Mouse (Mus musculus): ENCODE data around the gene Slc1a2. TPM values are rescaled to one million over a fixed set of nuclear protein-coding genes. Genes with fewer than 3 reads are reported as not detected.
A peak's percentile ranks its signal among the peaks of the same experiment; 100 is the strongest.

The Slc1a2 gene
- total and polyA plus RNA-seq, 3 experiments: 1.3 to 1.6 (median 1.3) TPM

DNA sequence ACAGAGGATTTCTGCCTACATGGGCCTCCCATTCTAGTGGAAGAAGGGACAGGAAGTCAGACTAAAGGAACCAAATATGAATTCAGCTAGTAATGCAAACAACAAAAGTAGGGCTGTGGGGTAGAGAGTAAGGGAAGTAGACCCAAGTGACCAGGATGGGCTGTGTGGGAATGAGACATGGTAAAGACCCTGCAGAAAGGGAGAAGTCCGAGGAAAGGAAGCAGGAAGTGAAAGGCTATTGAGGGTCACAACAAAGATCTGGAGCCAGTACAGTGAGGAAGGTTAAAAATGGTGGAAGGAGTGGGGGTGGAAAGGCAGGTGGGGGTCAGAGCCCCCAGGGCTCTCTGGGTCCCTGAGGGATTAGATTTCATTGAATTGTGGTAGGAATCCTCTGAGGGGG, 93.4 kb downstream of the Slc1a2 start:
- H3K79me2 ChIP-seq (replicated peaks; ENCODE audit: control insufficient read depth, extremely low read depth, insufficient read depth, poor library complexity, severe bottlenecking): no peaks in the 10 kb centered on the region
- peaks cover 36 to 69% of the 10 kb centered on the region in 2 experiments for H3K4me1 ChIP-seq (ENCODE audit: control insufficient read depth in 1 of 2, insufficient read depth in 2 of 2)
- H3K9me3 ChIP-seq (replicated peaks; ENCODE audit: low read length): no peaks in the 10 kb centered on the region
- in situ Hi-C loops (cut with MboI; ENCODE audit: low pct_ligation_motif_present, low pct_unique_long_range_greater_than_20kb, low sequenced_read_pairs) (no loop called here), dilution Hi-C loops (cut with MboI; ENCODE audit: extremely low pct_ligation_motif_present, extremely low pct_unique_long_range_greater_than_20kb, low sequenced_read_pairs) (no loop called here)
- no peak for DNase-seq (ENCODE audit: extremely low read depth)
- H3K27me3 ChIP-seq (replicated peaks): no peaks in the 10 kb centered on the region
- no peaks in the 10 kb centered on the region for H3K36me3 ChIP-seq (replicated peaks in 1 of 2; ENCODE audit: control insufficient read depth in 1 of 2, insufficient read depth in 1 of 2, low read length in 1 of 2)
- H3K4me3 ChIP-seq (replicated peaks in 1 of 3; ENCODE audit: low read depth in 2 of 3, low read length in 2 of 3, poor library complexity in 1 of 3): no peak overlapping the region
- no peak overlapping the region for H3K4me2 ChIP-seq (ENCODE audit: insufficient read depth, low read depth, poor library complexity, severe bottlenecking)
- no peak overlapping the region for H3K9ac ChIP-seq (ENCODE audit: insufficient read depth, low read depth)
- H3K27ac ChIP-seq (ENCODE audit: insufficient read depth, low read depth): no peak overlapping the region
- TF ChIP-seq MYC (IDR thresholded peaks at IDR 0.05; ENCODE audit: low read depth, low read length) (no peak), ELF1 (IDR thresholded peaks at IDR 0.05; ENCODE audit: low read depth, low read length) (0 out of 2 replicates have a peak, but pooled peaks have one; percentile 27), POLR2AphosphoS2 (IDR thresholded peaks at IDR 0.05; ENCODE audit: low read depth, low read length) (no peak), EP300 (IDR thresholded peaks at IDR 0.05; ENCODE audit: low read length) (0 out of 2 replicates have a peak, but pooled peaks have one; percentile 10), ZC3H11A (IDR thresholded peaks at IDR 0.05; ENCODE audit: low read depth, low read length) (no peak), CHD2 (IDR thresholded peaks at IDR 0.05; ENCODE audit: low read length) (0 out of 2 replicates have a peak, but pooled peaks have one; percentile 17)

DNA sequence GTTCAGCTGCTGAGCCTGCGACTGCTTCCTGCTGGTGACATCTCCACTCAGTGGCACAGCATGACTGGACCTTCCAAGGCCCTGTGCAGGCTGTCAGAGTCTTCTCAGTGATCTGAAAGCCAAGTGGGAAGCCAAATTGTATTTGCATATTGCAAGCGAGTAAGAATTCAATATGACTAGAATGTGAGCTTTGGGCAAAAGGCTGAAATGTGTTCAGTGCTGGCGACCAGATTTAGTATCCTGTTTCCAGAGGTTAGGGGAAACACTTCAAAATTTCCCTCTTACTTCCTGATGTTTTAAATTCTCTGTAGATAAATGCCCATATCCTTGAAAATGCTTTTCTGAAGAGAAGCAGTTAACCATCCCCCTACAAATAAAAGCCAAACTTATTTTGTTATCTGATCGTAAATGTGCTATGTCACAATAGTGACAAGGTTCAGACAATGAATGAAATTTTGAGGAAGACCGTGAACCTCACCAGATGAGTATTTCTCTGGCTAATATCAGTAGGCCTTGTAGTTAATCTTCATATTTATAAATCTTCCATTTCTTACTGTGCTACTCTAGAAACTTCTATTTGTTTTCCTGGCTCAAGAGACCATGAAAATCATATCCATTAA, 98.9 kb downstream of the Slc1a2 start:
- H3K27me3 ChIP-seq (replicated peaks): no peaks in the 10 kb centered on the region
- dilution Hi-C loops (cut with MboI; ENCODE audit: extremely low pct_ligation_motif_present, extremely low pct_unique_long_range_greater_than_20kb, low sequenced_read_pairs): no loop called here
- in situ Hi-C loops (cut with MboI; ENCODE audit: low pct_ligation_motif_present, low pct_unique_long_range_greater_than_20kb, low sequenced_read_pairs): loop anchor here (5.0 kb wide), 1 partner anchor 35 kb away; no protein-coding TSS in a partner anchor
- H3K9ac ChIP-seq (ENCODE audit: insufficient read depth, low read depth): no peak overlapping the region
- no peaks in the 10 kb centered on the region for H3K36me3 ChIP-seq (replicated peaks in 1 of 2; ENCODE audit: control insufficient read depth in 1 of 2, insufficient read depth in 1 of 2, low read length in 1 of 2)
- H3K79me2 ChIP-seq (replicated peaks; ENCODE audit: control insufficient read depth, extremely low read depth, insufficient read depth, poor library complexity, severe bottlenecking): no peaks in the 10 kb centered on the region
- no peak overlapping the region for H3K4me3 ChIP-seq (replicated peaks in 1 of 3; ENCODE audit: low read depth in 2 of 3, low read length in 2 of 3, poor library complexity in 1 of 3)
- peak; percentile 9; the same call in 1 of the 2 replicates for TF ChIP-seq IRF4 (IDR thresholded peaks at IDR 0.05; ENCODE audit: low read depth, low read length)
- no peak for TF ChIP-seq ZC3H11A (IDR thresholded peaks at IDR 0.05; ENCODE audit: low read depth, low read length)
- no peak overlapping the region for H3K4me2 ChIP-seq (ENCODE audit: insufficient read depth, low read depth, poor library complexity, severe bottlenecking)
- peak; percentile 59 for DNase-seq (ENCODE audit: extremely low read depth)
- H3K9me3 ChIP-seq (replicated peaks; ENCODE audit: low read length): no peaks in the 10 kb centered on the region
- H3K27ac ChIP-seq (ENCODE audit: insufficient read depth, low read depth): no peak overlapping the region
- H3K4me1 ChIP-seq (ENCODE audit: control insufficient read depth in 1 of 2, insufficient read depth in 2 of 2): peaks cover 15 to 59% of the 10 kb centered on the region in 2 experiments

DNA sequence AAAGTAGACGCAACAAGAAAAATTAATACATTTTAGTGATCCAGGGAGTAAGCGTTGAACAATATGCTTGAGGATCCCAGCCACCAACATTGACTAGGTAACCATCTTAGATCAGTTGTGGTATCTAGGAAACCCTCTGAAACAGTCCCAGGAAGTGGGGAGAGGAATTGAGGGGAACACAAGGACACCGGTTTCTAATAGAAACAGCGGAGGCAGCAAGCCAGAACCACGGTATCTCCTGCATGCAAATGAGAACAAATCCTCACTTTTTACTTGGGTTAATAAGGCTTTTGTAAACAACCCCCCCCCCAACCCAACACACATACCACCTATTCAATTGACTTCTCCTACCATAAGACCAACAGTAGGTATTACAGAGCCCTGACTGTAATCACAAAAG, 101.0 kb downstream of the Slc1a2 start:
- Histone ChIP-seq H3K36me3 (replicated peaks in 1 of 2; ENCODE audit: control insufficient read depth in 1 of 2, insufficient read depth in 1 of 2, low read length in 1 of 2) (no peaks in the 10 kb centered on the region), H3K4me1 (ENCODE audit: control insufficient read depth in 1 of 2, insufficient read depth in 2 of 2) (peaks cover 16 to 48% of the 10 kb centered on the region in 2 experiments), H3K27ac (ENCODE audit: insufficient read depth, low read depth) (no peak overlapping the region), H3K4me2 (ENCODE audit: insufficient read depth, low read depth, poor library complexity, severe bottlenecking) (no peak overlapping the region), H3K27me3 (replicated peaks) (no peaks in the 10 kb centered on the region), H3K79me2 (replicated peaks; ENCODE audit: control insufficient read depth, extremely low read depth, insufficient read depth, poor library complexity, severe bottlenecking) (no peaks in the 10 kb centered on the region), H3K9me3 (replicated peaks; ENCODE audit: low read length) (no peaks in the 10 kb centered on the region), H3K9ac (ENCODE audit: insufficient read depth, low read depth) (no peak overlapping the region), H3K4me3 (replicated peaks in 1 of 3; ENCODE audit: low read depth in 2 of 3, low read length in 2 of 3, poor library complexity in 1 of 3) (no peak overlapping the region)
- DNase-seq (ENCODE audit: extremely low read depth): no peak
- in situ Hi-C loops (cut with MboI; ENCODE audit: low pct_ligation_motif_present, low pct_unique_long_range_greater_than_20kb, low sequenced_read_pairs) (loop anchor here (5.0 kb wide), 1 partner anchor 33 kb away; no protein-coding TSS in a partner anchor), dilution Hi-C loops (cut with MboI; ENCODE audit: extremely low pct_ligation_motif_present, extremely low pct_unique_long_range_greater_than_20kb, low sequenced_read_pairs) (no loop called here)
- TF ChIP-seq POLR2AphosphoS2 (IDR thresholded peaks at IDR 0.05; ENCODE audit: low read depth, low read length) (no peak), ZMIZ1 (IDR thresholded peaks at IDR 0.05; ENCODE audit: low read depth, low read length) (no peak), NRF1 (IDR thresholded peaks at IDR 0.05; ENCODE audit: low read depth, low read length) (no peak), ELF1 (IDR thresholded peaks at IDR 0.05; ENCODE audit: low read depth, low read length) (no peak), ZKSCAN1 (IDR thresholded peaks at IDR 0.05; ENCODE audit: borderline replicate concordance, low read depth, low read length) (no peak), USF1 (IDR thresholded peaks at IDR 0.05; ENCODE audit: low read depth, low read length) (no peak), POLR2A (IDR thresholded peaks at IDR 0.05; ENCODE audit: low read depth, low read length) (no peak), UBTF (IDR thresholded peaks at IDR 0.05; ENCODE audit: low read depth, low read length) (no peak)
